Mouse (Mus musculus) neural tube, embryonic 11.5 days (tissue): ENCODE measurements at regions not wholly inside any gene's neighbourhood (a gene's known extent, or its start where the extent isn't known, plus 50 kb on each side); places are given as distances from the start of the nearest gene placed in this dataset.

Experiments
- ATAC-seq: fragments of 200-750 bp; cut with Nextera tagmentation; 2 replicates; pipeline ENCODE4 v1.8.0; 2017; ENCODE audit warnings: moderate number of reproducible peaks, mild to moderate bottlenecking, moderate TSS enrichment, moderate library complexity; ENCODE audit not compliant: insufficient read depth, low FRiP score, low TSS enrichment
- DNase-seq: peaks from one replicate; pipeline ENCODE4 v3.0.0-alpha.2; 2015; ENCODE audit warnings: low spot score
- H3K27ac ChIP-seq: fragments of 300-500 bp; sonication (generic); 2 replicates; pipeline ENCODE4 v1.5.1; 2014; ENCODE audit warnings: low read depth, mild to moderate bottlenecking, low read length
- H3K27me3 ChIP-seq: fragments of 300-500 bp; sonication (generic); 2 replicates; pipeline ENCODE4 v1.6.1; 2014; ENCODE audit warnings: mild to moderate bottlenecking, low read length, mixed read lengths; ENCODE audit not compliant: control insufficient read depth, insufficient read depth
- H3K36me3 ChIP-seq: fragments of 300-500 bp; sonication (generic); 2 replicates; pipeline ENCODE4 v1.6.1; 2014; ENCODE audit warnings: mild to moderate bottlenecking, low read length, moderate library complexity, mixed read lengths; ENCODE audit not compliant: control insufficient read depth, insufficient read depth
- H3K4me1 ChIP-seq: fragments of 300-500 bp; sonication (generic); 2 replicates; pipeline ENCODE4 v1.6.1; 2014; ENCODE audit warnings: low read length, mixed read lengths; ENCODE audit not compliant: control insufficient read depth, insufficient read depth
- H3K4me2 ChIP-seq: fragments of 300-500 bp; sonication (generic); 2 replicates; pipeline ENCODE4 v1.6.1; 2014; ENCODE audit warnings: low read depth, mild to moderate bottlenecking, moderate library complexity
- H3K4me3 ChIP-seq: fragments of 300-500 bp; sonication (generic); 2 replicates; pipeline ENCODE4 v1.5.1; 2014; ENCODE audit warnings: low read depth, low read length
- H3K9ac ChIP-seq: fragments of 300-500 bp; sonication (generic); 2 replicates; pipeline ENCODE4 v1.6.1; 2014; ENCODE audit warnings: mild to moderate bottlenecking, low read length
- H3K9me3 ChIP-seq: fragments of 300-500 bp; sonication (generic); 2 replicates; pipeline ENCODE4 v1.6.1; 2016; ENCODE audit warnings: low read length; ENCODE audit not compliant: control insufficient read depth
- WGBS: fragments of 180-500 bp; shearing (Covaris S2); extraction: QIAGEN DNeasy Blood & Tissue Kit; methylation state at CpG from one replicate; pipeline ENCODE4 v1.1.7; 2014; 5-methylcytosine and 5-hydroxymethylcytosine counted together

DNA sequence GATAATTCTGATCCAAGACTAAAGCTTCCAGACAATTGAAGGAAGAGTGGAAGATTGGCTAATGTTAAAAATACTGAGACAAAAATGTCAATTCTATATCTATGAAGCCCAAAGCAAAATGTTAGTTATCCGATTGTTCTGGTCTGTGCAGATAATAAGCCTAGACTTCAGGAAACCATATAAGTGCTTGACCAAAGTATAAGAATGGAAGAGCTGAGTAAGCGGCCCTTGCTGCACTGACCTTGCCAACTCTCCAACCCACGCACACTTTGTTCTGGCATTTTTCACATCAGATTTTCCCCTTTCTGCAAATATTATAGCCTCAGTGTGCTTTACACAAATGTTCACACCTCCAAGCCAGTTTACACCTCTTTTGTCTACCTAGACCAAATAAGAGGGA is 180.6 kb downstream of the Atp6ap1l start:
- Histone ChIP-seq H3K4me3 (no peak overlapping the region), H3K4me1 (peaks cover 5% of the 10 kb centered on the region; the same call in 1 of the 2 replicates), H3K27ac (no peak overlapping the region), H3K9ac (no peak overlapping the region), H3K36me3 (no peaks in the 10 kb centered on the region), H3K4me2 (no peak overlapping the region), H3K9me3 (no peaks in the 10 kb centered on the region), H3K27me3 (no peaks in the 10 kb centered on the region)
- 90% methylated on average over 3 of the region's 3 CpGs for WGBS
- no peak for ATAC-seq
- DNase-seq, result no peak

DNA sequence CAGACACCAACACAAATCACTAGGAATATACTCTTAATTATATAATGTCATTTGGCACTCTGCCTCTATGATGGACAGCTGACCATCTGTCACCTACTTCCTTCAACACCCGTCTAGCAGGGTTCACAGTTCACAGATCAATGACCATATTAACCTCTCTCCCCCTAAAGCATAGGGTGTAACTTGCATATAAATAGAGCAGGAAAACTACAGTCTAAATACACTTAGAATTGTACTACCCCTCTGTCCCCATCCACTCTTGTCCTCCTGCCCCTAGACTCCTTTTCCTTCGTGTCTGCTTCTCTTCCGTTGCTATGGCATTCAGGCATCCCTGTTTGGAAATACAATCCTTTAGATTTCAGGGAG is 181.6 kb downstream of the Atp6ap1l start:
- H3K27ac ChIP-seq, result 0 out of 2 replicates have a peak overlapping the region, but pooled peaks have one; percentile 6
- H3K4me1 ChIP-seq, result peaks cover 5% of the 10 kb centered on the region; the same call in 1 of the 2 replicates
- no peak overlapping the region for H3K4me2 ChIP-seq
- WGBS, result 32% methylated on average over 3 of the region's 3 CpGs
- no peak for ATAC-seq
- no peak overlapping the region for H3K4me3 ChIP-seq
- no peaks in the 10 kb centered on the region for H3K36me3 ChIP-seq
- H3K9me3 ChIP-seq, result no peaks in the 10 kb centered on the region
- H3K9ac ChIP-seq, result no peak overlapping the region
- DNase-seq, result no peak
- H3K27me3 ChIP-seq, result no peaks in the 10 kb centered on the region

DNA sequence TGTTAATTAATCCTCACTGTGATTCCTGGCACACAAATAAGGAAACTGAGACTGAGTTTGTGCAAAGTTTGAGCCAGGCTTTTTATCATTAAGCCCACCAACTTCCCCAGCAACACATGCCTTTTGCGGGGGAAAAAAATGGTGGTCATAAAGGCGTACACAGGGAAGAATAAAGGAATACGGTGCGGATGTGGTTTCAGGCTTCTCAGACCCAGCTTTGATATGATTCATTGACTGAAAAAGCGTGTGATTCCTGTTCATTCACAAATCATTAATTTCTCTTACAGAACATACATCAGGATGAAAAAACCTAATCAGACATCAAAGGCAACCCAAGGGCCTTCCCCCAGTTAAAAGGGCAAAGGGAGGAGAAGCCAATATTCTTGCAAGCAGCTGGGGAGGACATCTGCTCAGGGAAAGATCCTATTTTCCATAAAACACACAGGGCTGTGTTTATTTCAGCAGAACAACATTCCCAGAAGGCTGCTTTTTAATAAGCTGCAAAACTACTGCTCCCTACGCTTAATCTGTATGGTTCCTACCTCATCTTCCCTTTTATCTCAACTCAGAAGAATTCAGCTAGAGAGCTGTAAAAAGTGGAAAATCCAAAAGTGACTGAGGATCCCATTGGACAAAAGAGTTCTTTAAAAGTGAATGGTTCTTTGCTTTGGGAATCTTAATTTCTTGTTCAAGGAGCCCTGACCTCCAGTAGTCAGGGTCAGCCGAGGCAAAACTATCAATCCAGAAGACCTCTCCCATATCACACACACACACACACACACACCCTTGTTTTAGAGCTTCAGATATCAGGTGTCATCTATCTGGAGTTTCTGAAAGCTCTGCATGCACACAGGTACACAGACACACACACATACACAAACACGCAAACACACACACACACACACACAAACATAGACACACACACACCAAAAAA is 182.3 kb downstream of the Atp6ap1l start:
- Histone ChIP-seq H3K4me2 (no peak overlapping the region), H3K9ac (no peak overlapping the region), H3K4me1 (peaks cover 5% of the 10 kb centered on the region; the same call in 1 of the 2 replicates), H3K27me3 (no peaks in the 10 kb centered on the region), H3K4me3 (no peak overlapping the region), H3K36me3 (no peaks in the 10 kb centered on the region), H3K27ac (no peak overlapping the region), H3K9me3 (no peaks in the 10 kb centered on the region)
- WGBS, result 71% methylated on average over 8 of the region's 8 CpGs
- no peak for DNase-seq
- no peak for ATAC-seq

DNA sequence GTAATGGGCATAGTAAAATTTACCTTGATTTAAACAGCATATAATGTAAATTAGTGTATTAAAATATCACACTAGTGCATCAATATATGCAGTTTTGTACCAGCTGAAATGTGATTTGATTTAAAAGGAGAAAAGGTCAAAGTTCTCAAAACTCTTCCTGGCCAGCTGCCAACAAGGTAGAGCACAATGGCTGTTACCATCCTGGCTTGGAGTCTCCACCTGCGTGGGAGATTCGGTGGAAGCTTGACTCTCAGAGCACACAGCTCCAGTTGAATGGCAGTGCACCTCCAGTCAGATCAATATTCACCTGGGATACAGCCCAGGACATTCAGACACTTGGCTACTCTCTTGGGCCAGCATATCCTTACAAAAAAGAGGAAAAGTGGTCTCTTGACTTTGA is 220.8 kb downstream of the Atp6ap1l start:
- Histone ChIP-seq H3K4me3 (no peak overlapping the region), H3K4me1 (no peaks in the 10 kb centered on the region), H3K9me3 (no peaks in the 10 kb centered on the region), H3K4me2 (no peak overlapping the region), H3K36me3 (no peaks in the 10 kb centered on the region), H3K27me3 (no peaks in the 10 kb centered on the region), H3K27ac (no peak overlapping the region), H3K9ac (no peak overlapping the region)
- ATAC-seq (no peak), DNase-seq (no peak)
- whole genome bisulfite sequencing, result 86% methylated on average over 2 of the region's 2 CpGs

DNA sequence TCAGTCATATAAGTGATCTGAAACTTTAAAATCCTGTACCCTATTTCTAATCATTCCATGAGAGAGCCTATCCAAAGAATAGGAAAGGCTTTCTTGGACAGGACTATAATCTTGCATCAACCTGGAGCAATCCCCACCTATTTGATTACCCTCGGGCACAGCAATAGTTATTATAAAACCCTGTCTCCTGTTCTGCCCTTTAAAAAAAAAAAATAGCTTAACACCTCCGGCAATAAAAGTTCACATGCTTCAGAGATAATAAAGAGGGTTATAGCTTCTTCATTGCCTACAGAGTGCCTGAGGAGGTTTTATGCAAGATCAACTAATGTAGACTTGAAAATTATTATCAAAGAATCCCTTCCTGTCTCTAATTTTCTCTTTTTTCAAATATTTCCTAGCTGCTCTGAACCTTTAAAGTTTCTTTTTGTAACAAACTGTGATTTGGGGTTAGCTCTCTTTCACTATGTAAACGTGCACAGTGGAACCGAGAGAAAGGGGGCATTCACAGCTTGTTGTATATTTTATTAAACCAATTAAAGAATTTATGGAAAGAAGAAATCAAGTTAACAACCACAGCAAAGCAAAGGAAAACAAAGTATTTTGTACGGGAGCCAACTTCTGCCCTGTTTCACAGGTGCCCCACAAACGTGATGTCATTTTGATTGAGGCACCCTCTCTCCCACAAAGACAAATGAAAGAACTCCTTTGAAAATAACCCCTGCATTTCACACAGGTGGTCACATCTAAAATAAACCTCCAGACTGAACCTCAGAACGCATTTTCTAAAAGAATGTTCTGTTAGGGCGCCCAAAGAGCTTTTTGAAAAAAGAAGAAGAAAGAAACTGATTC is 225.8 kb downstream of the Atp6ap1l start:
- H3K27ac ChIP-seq, result no peak overlapping the region
- H3K9me3 ChIP-seq, result no peaks in the 10 kb centered on the region
- 63% methylated on average over 8 of the region's 8 CpGs for WGBS
- no peaks in the 10 kb centered on the region for H3K4me1 ChIP-seq
- ATAC-seq, result no peak
- H3K4me2 ChIP-seq, result no peak overlapping the region
- no peak overlapping the region for H3K9ac ChIP-seq
- no peak overlapping the region for H3K4me3 ChIP-seq
- no peaks in the 10 kb centered on the region for H3K36me3 ChIP-seq
- DNase-seq, result no peak
- no peaks in the 10 kb centered on the region for H3K27me3 ChIP-seq

DNA sequence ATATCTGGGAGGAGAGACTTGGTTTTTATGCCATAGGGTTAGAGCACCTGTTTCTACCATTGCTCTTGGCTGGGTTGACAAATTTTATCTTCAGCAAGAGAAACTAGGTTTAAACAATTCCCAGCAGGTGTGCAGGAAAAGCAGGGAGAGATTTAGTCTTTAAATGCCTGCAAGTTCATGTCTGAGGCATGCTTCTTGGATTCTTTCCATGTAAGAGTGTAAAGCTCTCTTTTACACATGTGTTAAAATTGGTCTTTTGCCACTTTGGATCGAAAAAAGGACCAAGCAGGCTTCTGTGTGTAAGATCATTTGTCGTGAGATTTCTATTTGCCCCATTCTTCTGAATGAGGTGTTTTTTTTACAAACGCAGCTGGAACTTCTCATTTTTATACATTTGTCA is 231.3 kb downstream of the Atp6ap1l start:
- Histone ChIP-seq H3K9ac (no peak overlapping the region), H3K27me3 (no peaks in the 10 kb centered on the region), H3K4me1 (no peaks in the 10 kb centered on the region), H3K4me2 (no peak overlapping the region), H3K4me3 (no peak overlapping the region), H3K9me3 (no peaks in the 10 kb centered on the region), H3K27ac (no peak overlapping the region), H3K36me3 (no peaks in the 10 kb centered on the region)
- DNase-seq (no peak), ATAC-seq (no peak)
- 89% methylated on average over 3 of the region's 3 CpGs for WGBS

DNA sequence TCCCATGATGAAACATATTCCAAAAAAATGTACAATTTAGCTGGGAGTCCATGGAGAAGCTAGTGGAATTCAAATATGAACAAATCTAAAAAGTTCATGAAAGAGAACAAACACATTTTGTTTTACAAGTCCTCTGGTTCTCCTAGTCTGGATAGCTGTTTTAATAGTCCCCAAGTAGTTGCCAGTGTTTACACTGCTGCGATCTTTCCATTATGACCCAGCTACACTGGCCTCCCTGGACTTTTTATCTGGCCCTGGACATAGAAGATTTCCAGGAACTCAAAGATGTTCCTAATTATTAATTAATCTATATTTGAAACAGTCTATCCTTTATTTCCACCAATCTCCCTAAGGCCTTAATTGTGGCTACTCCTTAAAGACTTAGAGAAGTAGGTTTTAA is 232.1 kb downstream of the Atp6ap1l start:
- Histone ChIP-seq H3K9me3 (no peaks in the 10 kb centered on the region), H3K27ac (no peak overlapping the region), H3K4me3 (no peak overlapping the region), H3K36me3 (no peaks in the 10 kb centered on the region), H3K4me1 (no peaks in the 10 kb centered on the region), H3K27me3 (no peaks in the 10 kb centered on the region), H3K9ac (no peak overlapping the region), H3K4me2 (no peak overlapping the region)
- ATAC-seq, result no peak
- WGBS, result 84% methylated on average over 1 of the region's 1 CpGs
- DNase-seq, result no peak

DNA sequence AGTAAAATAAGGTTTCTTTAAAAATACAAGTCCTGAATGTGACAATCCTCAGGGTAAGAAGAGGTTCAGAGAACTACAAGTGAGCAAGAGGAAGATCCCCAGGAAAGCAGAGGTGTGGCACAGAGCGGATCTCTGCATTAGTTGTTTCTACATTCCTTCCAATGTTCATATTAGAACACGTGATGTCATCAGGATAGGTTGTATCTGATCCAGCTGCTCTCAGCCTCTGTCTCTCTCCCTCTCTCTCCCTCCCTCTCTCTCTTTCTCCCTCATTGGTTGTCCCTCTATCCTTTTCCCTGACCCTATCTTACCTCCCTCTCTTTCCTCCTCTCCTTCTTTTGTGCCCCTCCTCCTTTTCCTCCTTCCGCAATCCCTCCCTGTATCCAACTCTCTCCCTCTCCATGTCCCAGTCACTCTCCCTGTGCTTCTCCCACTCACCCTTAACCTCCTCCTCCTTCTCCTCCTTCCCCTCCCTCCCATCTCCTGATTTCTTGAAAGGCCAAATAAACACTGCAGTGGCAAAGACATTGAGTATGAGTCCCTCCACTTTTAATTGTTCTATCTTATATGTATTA is 243.5 kb downstream of the Atp6ap1l start:
- no peak overlapping the region for H3K4me3 ChIP-seq
- H3K27me3 ChIP-seq, result no peaks in the 10 kb centered on the region
- ATAC-seq (no peak), DNase-seq (no peak)
- H3K4me2 ChIP-seq, result no peak overlapping the region
- H3K4me1 ChIP-seq, result no peaks in the 10 kb centered on the region
- H3K36me3 ChIP-seq, result no peaks in the 10 kb centered on the region
- no peaks in the 10 kb centered on the region for H3K9me3 ChIP-seq
- WGBS, result 74% methylated on average over 3 of the region's 3 CpGs
- H3K9ac ChIP-seq, result no peak overlapping the region
- H3K27ac ChIP-seq, result no peak overlapping the region
